Comparison of ENCODE assay signal across 8 mouse cellular contexts in the genomic region with DNA sequence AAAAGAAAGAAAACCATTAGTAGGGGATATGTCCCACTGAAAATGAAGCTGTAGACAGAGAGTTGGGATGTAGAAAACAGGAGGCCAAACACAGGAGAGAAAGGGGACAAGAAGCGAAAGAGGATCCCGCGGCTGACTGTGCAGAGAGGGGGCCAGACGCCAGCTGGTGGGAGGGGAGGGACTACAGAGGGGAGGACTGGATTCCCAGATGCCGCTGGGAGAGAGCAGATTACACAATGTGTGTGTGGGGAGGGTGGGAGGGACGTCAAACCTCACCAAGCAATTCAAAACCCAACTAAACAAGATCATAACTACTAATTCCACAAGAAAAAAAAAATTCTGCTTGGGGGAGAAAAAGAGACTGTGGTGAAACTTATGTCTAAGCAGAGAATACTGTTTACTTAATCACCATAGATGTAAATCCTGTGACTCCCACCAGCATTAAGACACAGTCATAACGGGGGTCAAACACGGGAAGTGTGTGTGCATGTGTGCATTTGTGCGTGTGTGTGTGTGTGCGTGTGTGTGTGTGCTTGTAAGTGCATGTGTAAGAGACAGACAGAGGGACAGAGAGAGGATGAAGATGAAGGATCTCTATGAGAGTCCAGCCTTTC. TPM values are rescaled to one million over a fixed set of nuclear protein-coding genes. Genes with fewer than 3 reads are reported as not detected.
DNase-seq lines count a peak whose midpoint lies in the region; ATAC-seq and TF ChIP-seq lines count a peak whose summit lies in the region.

No protein-coding gene starts in this region.

- no peaks in the 10 kb centered on the region for H3K4me1 ChIP-seq in forebrain, embryonic 14.5 days (ENCODE audit: control insufficient read depth, insufficient read depth, low read length)
- H3K4me1 ChIP-seq in forebrain, embryonic 12.5 days = peaks cover 5% of the 10 kb centered on the region
- H3K4me1 ChIP-seq in brown adipose tissue, adult 24 weeks (ENCODE audit: control insufficient read depth, insufficient read depth, insufficient read length, low read length) = 0 out of 2 replicates have a peak, but pooled peaks cover 1% of the 10 kb centered on the region
- H3K4me1 ChIP-seq in kidney, embryonic 16.5 days (ENCODE audit: insufficient read depth, low read length) = peaks cover 13% of the 10 kb centered on the region
- H3K4me1 ChIP-seq in lung, adult 2 months (ENCODE audit: control insufficient read depth, insufficient read depth, low read length) = peaks cover 2% of the 10 kb centered on the region; the same call in 1 of the 2 replicates

- DNase-seq in forebrain, embryonic 14.5 days (ENCODE audit: low spot score) = peak; percentile 60
- DNase-seq in heart, adult 8-10 months (ENCODE audit: low spot score) = peak; percentile 73
- DNase-seq in lung, adult 2 months = no peak
- DNase-seq in right cerebral cortex, postnatal 14 days = peak; percentile 54
- DNase-seq in cerebellum, adult 11 months = no peak

- H3K9ac ChIP-seq in forebrain, embryonic 14.5 days (ENCODE audit: low read length) = no peak overlapping the region
- H3K9ac ChIP-seq in forebrain, embryonic 12.5 days = no peak overlapping the region
- no peak overlapping the region for H3K9ac ChIP-seq in kidney, embryonic 16.5 days (replicated peaks; ENCODE audit: low read length)

- H3K4me3 ChIP-seq in forebrain, embryonic 14.5 days (ENCODE audit: low read depth, low read length) = no peak overlapping the region
- no peak overlapping the region for H3K4me3 ChIP-seq in forebrain, embryonic 12.5 days (replicated peaks)
- H3K4me3 ChIP-seq in brown adipose tissue, adult 24 weeks (ENCODE audit: insufficient read depth, low read depth, low read length) = no peak overlapping the region
- H3K4me3 ChIP-seq in kidney, embryonic 16.5 days (ENCODE audit: low read length) = no peak overlapping the region
- H3K4me3 ChIP-seq in lung, adult 2 months (replicated peaks; ENCODE audit: extremely low read depth, low read depth, low read length) = no peak overlapping the region

- 35% methylated on average over 10 of the region's 10 CpGs for WGBS in forebrain, embryonic 14.5 days
- WGBS in forebrain, embryonic 12.5 days = 35% methylated on average over 10 of the region's 10 CpGs
- 20% methylated on average over 10 of the region's 10 CpGs for WGBS in kidney, embryonic 16.5 days
- WGBS in lung, adult 2 months = 23% methylated on average over 10 of the region's 10 CpGs

- no peaks in the 10 kb centered on the region for H3K36me3 ChIP-seq in forebrain, embryonic 14.5 days (ENCODE audit: control insufficient read depth, insufficient read depth, low read length)
- no peaks in the 10 kb centered on the region for H3K36me3 ChIP-seq in forebrain, embryonic 12.5 days (replicated peaks)
- no peaks in the 10 kb centered on the region for H3K36me3 ChIP-seq in kidney, embryonic 16.5 days (ENCODE audit: insufficient read depth, low read length)

- no peak overlapping the region for H3K4me2 ChIP-seq in forebrain, embryonic 14.5 days (ENCODE audit: low read length)
- H3K4me2 ChIP-seq in forebrain, embryonic 12.5 days = no peak overlapping the region
- peak overlapping the region; percentile 12; the same call in 1 of the 2 replicates for H3K4me2 ChIP-seq in kidney, embryonic 16.5 days (replicated peaks; ENCODE audit: low read depth, low read length)

- no peaks in the 10 kb centered on the region for H3K27me3 ChIP-seq in forebrain, embryonic 14.5 days (replicated peaks; ENCODE audit: control insufficient read depth, insufficient read depth, low read length)
- 0 out of 2 replicates have a peak, but pooled peaks cover 6% of the 10 kb centered on the region for H3K27me3 ChIP-seq in forebrain, embryonic 12.5 days
- H3K27me3 ChIP-seq in kidney, embryonic 16.5 days (ENCODE audit: insufficient read depth, low read length) = no peaks in the 10 kb centered on the region

- peak; percentile 68; the same call in 1 of the 2 replicates for ATAC-seq in forebrain, embryonic 14.5 days
- ATAC-seq in forebrain, embryonic 12.5 days (ENCODE audit: low FRiP score) = no peak
- ATAC-seq in kidney, embryonic 16.5 days (ENCODE audit: low FRiP score, low TSS enrichment) = peak; percentile 90

- no peak for TF ChIP-seq CTCF in lung, adult 2 months (IDR thresholded peaks at IDR 0.05; ENCODE audit: insufficient read depth, low read length)

- H3K27ac ChIP-seq in forebrain, embryonic 14.5 days (ENCODE audit: low read depth, low read length) = no peak overlapping the region
- no peak overlapping the region for H3K27ac ChIP-seq in forebrain, embryonic 12.5 days
- peak overlapping the region; percentile 53; the same call in 1 of the 2 replicates for H3K27ac ChIP-seq in brown adipose tissue, adult 24 weeks (replicated peaks; ENCODE audit: low read depth, low read length)
- peak overlapping the region; percentile 78; the same call in 1 of the 2 replicates for H3K27ac ChIP-seq in kidney, embryonic 16.5 days (ENCODE audit: low read length)

- TF ChIP-seq POLR2A in lung, adult 2 months (IDR thresholded peaks at IDR 0.05; ENCODE audit: borderline replicate concordance, extremely low read depth, low read depth, low read length) = peak; percentile 43; the same call in 1 of the 2 replicates

- H3K9me3 ChIP-seq in forebrain, embryonic 14.5 days (replicated peaks; ENCODE audit: control insufficient read depth, low read length) = no peaks in the 10 kb centered on the region
- H3K9me3 ChIP-seq in forebrain, embryonic 12.5 days = no peaks in the 10 kb centered on the region
- no peaks in the 10 kb centered on the region for H3K9me3 ChIP-seq in kidney, embryonic 16.5 days (ENCODE audit: low read length)

RNA-seq across cellular contexts. Expression of a gene that starts 26.8 kb away (rescaled TPM):
- polyA plus RNA-seq in forebrain, embryonic 14.5 days (2014; fragmentation: Nextera tagmentation; extraction: Ambion mirVana) = 8.0 and 9.8 TPM in 2 replicates
- polyA plus RNA-seq in forebrain, embryonic 12.5 days (2016; fragmentation: Nextera tagmentation; extraction: Ambion mirVana) = 12.3 and 14.2 TPM in 2 replicates
- polyA plus RNA-seq in brown adipose tissue, adult 24 weeks (2012; ENCODE audit: insufficient read depth, insufficient read length, missing spikeins) = 29.0 and 42.1 TPM in 2 replicates
- total RNA-seq in heart, adult 8-10 months (2022) = 10 to 100 TPM; 28.3 to 37.1 (median 32.0) TPM
- 12.2 and 17.3 TPM in 2 replicates for polyA plus RNA-seq in kidney, embryonic 16.5 days (2015; fragmentation: Nextera tagmentation; extraction: Ambion mirVana)
- polyA plus RNA-seq in lung, adult 2 months (2012; rRNA removed) = 41.7 and 44.9 TPM in 2 replicates

RNA-seq across cellular contexts. Expression of a gene that starts 46.3 kb away (rescaled TPM):
- polyA plus RNA-seq in forebrain, embryonic 14.5 days (2014; fragmentation: Nextera tagmentation; extraction: Ambion mirVana) = 2.3 and 3.1 TPM in 2 replicates
- 3.2 and 4.6 TPM in 2 replicates for polyA plus RNA-seq in forebrain, embryonic 12.5 days (2016; fragmentation: Nextera tagmentation; extraction: Ambion mirVana)
- polyA plus RNA-seq in brown adipose tissue, adult 24 weeks (2012; ENCODE audit: insufficient read depth, insufficient read length, missing spikeins) = 33.6 and 35.3 TPM in 2 replicates
- 10 to 100 TPM; 79.8 to 88.1 (median 84.4) TPM for total RNA-seq in heart, adult 8-10 months (2022)
- 65.8 and 67.9 TPM in 2 replicates for polyA plus RNA-seq in kidney, embryonic 16.5 days (2015; fragmentation: Nextera tagmentation; extraction: Ambion mirVana)
- polyA plus RNA-seq in lung, adult 2 months (2012; rRNA removed) = 144 and 155 TPM in 2 replicates

Comparison
In these comparisons a context has a peak if more than half of its experiments do, and no peak if none do; other contexts are left out.
1. DNase-seq: peak in forebrain, embryonic 14.5 days (single experiment), heart, adult 8-10 months (single experiment) and right cerebral cortex, postnatal 14 days (single experiment); none in lung, adult 2 months (single experiment) and cerebellum, adult 11 months (single experiment).
2. H3K27ac ChIP-seq: peak in brown adipose tissue, adult 24 weeks (single experiment) and kidney, embryonic 16.5 days (single experiment); none in forebrain, embryonic 14.5 days (single experiment) and forebrain, embryonic 12.5 days (single experiment).